Mouse (Mus musculus) kidney, adult 2 months (tissue): ENCODE measurements around the gene Fabp2. TPM values are rescaled to one million over a fixed set of nuclear protein-coding genes. Genes with fewer than 3 reads are reported as not detected.
A peak's percentile ranks its signal among the peaks of the same experiment; 100 is the strongest.
"Not testable (repeated sequence)": the region's sequence is repeated elsewhere in the genome, so short reads cannot be mapped to it uniquely, and the experiment has no call there.

Source experiments
- DNase-seq: peaks from one replicate; pipeline ENCODE4 v3.0.0; 2021
- H3K27ac ChIP-seq: fragments of 200-500 bp; 2 replicates; pipeline ENCODE4 v1.5.1; 2012; ENCODE audit warnings: low read depth, low read length, control low read depth, inconsistent platforms; ENCODE audit not compliant: insufficient read depth
- H3K27me3 ChIP-seq: fragments of 200-500 bp; replicated peaks from 2 replicates; pipeline ENCODE4 v1.6.1; 2012; ENCODE audit warnings: mild to moderate bottlenecking, moderate library complexity, low read length, inconsistent platforms; ENCODE audit not compliant: control insufficient read depth, insufficient read depth
- H3K36me3 ChIP-seq: fragments of 200-500 bp; 2 replicates; pipeline ENCODE4 v1.6.1; 2012; ENCODE audit warnings: mild to moderate bottlenecking, moderate library complexity, low read length, inconsistent platforms; ENCODE audit not compliant: control insufficient read depth, insufficient read depth
- H3K4me1 ChIP-seq: fragments of 200-500 bp; 2 replicates; pipeline ENCODE4 v1.6.1; 2011; ENCODE audit warnings: low read length; ENCODE audit not compliant: control insufficient read depth, insufficient read depth
- H3K4me3 ChIP-seq: fragments of 200-500 bp; 2 replicates; pipeline ENCODE4 v1.5.1; 2011; ENCODE audit warnings: mild to moderate bottlenecking, low read depth, low read length, control low read depth; ENCODE audit not compliant: insufficient read depth
- CTCF ChIP-seq: fragments of 200-500 bp; conservative IDR thresholded peaks from 2 replicates; pipeline ENCODE4 v1.5.1; 2011; ENCODE audit warnings: low read depth, mild to moderate bottlenecking, control low read depth, low read length, moderate library complexity, mixed read lengths; ENCODE audit not compliant: insufficient read depth, insufficient read length
- POLR2A ChIP-seq: fragments of 200-500 bp; IDR thresholded peaks from one replicate; pipeline ENCODE4 v1.6.1; 2011; ENCODE audit warnings: low read depth, low read length, control low read depth
- WGBS: fragments of 180-500 bp; shearing (Covaris S2); methylation state at CpG from one replicate; pipeline ENCODE4 v1.1.7; 2018; 5-methylcytosine and 5-hydroxymethylcytosine counted together
- polyA plus RNA-seq: library from polyadenylated mRNA; depleted of rRNA; stranded (reverse); fragments of >200 nt; gene quantifications from 2 replicates; pipeline ENCODE4 v1.2.3, GENCODE M21; 2012

Gene Fabp2
- polyA plus RNA-seq, 1 experiment: not detected

DNA sequence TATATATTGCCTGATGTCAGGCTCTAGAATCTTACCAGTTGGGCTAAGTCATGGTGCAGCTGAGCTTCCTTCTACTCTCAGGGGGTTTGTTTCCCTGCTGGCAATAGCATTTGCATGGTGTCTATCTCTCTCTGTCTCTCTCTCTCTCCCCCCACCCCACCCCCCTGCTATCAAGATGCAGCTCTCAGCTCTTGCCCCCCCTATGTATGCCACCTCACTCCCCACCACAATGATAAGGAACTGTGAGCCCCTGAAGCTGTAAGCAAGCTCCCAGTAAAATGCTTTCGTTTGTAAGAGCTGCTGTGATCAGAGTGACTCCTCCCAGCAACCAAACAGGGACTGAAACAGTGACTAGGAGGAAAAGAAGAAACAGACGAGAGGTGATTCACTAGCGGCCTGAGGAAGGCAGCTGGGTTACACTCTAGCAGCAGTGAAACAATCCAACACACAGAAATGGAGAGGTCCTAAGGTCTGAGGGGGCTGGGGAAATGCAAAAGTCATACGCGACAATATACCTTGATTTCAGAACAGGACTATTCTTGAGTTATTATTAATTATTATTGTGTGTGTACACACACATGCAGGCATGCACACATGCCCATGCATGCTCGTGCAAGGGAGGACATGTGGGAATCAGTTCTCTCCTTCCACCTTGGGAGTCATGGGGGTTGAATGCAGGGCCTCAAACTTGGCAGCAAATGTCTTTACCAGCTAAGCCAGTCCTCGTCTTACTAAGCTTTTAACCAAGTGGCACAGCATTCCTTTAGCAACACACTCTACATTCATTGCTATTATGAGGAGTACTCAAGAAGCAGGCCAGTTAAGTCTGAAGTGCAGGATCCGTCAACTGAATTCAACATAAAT is 25.9 kb downstream of the Fabp2 start:
- Histone ChIP-seq H3K4me3 (no peak overlapping the region), H3K27ac (peak overlapping the region; percentile 35; the same call in 1 of the 2 replicates), H3K36me3 (no peaks in the 10 kb centered on the region), H3K27me3 (no peaks in the 10 kb centered on the region), H3K4me1 (peaks cover 11% of the 10 kb centered on the region)
- 66% methylated on average over 8 of the region's 8 CpGs for WGBS
- DNase-seq: no peak
- TF ChIP-seq CTCF (no peak), POLR2A (no peak)

GRCm38 (mm10) chr3:122921676-122922527 is 27.0 kb downstream of the Fabp2 start:
- TF ChIP-seq POLR2A (no peak), CTCF (no peak)
- DNase-seq: peak; percentile 76
- H3K4me3 ChIP-seq: no peak overlapping the region
- H3K27ac ChIP-seq: peak overlapping the region; percentile 83; the same call in 1 of the 2 replicates
- no peaks in the 10 kb centered on the region for H3K36me3 ChIP-seq
- H3K4me1 ChIP-seq: peaks cover 11% of the 10 kb centered on the region
- no peaks in the 10 kb centered on the region for H3K27me3 ChIP-seq
- WGBS: 37% methylated on average over 8 of the region's 8 CpGs

DNA sequence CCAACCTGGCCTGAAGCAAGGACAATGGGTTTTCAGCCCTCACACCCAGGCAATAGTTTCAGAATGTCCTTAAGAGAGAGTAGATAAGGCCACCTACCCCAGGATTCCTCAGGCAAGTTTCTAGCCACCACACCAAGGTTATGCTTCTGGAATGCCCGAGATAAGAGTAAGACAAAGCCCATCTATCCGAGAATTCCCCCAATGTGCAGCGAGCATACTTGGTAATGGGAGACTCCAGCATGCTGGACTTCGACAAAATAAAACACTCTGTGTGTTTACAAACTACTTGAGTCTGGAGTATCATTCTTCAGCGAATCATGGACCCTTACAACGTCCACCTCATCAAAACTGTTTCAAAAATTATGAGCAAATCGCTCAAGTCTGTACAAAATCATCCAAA is 28.3 kb downstream of the Fabp2 start:
- Histone ChIP-seq H3K27me3 (no peaks in the 10 kb centered on the region), H3K4me1 (peaks cover 11% of the 10 kb centered on the region), H3K4me3 (no peak overlapping the region), H3K36me3 (no peaks in the 10 kb centered on the region), H3K27ac (peak overlapping the region; percentile 16; the same call in 1 of the 2 replicates)
- 74% methylated on average over 7 of the region's 7 CpGs for WGBS
- no peak for DNase-seq
- TF ChIP-seq POLR2A: no peak

GRCm38 (mm10) chr3:122924009-122924914 is 29.4 kb downstream of the Fabp2 start, which contains the start of gene 1810037I17Rik:
TSS of gene 1810037I17Rik (plus strand) at chr3:122924203.
- Histone ChIP-seq H3K27me3 (no peaks in the 10 kb centered on the region), H3K36me3 (no peaks in the 10 kb centered on the region), H3K4me3 (peak within 1 kb of the TSS; percentile 88), H3K4me1 (peaks cover 11% of the 10 kb centered on the region), H3K27ac (peak within 1 kb of the TSS; percentile 68)
- WGBS: under 1% methylated on average over 68 of the region's 68 CpGs
- TF ChIP-seq POLR2A: peak; percentile 57
- peak; percentile 48; the same call in 1 of the 2 replicates for TF ChIP-seq CTCF
- peak; percentile 98 for DNase-seq

GRCm38 (mm10) chr3:122929723-122930122 is 34.9 kb downstream of the Fabp2 start:
- Histone ChIP-seq H3K36me3 (no peaks in the 10 kb centered on the region), H3K27me3 (no peaks in the 10 kb centered on the region), H3K4me3 (no peak overlapping the region), H3K27ac (no peak overlapping the region), H3K4me1 (no peaks in the 10 kb centered on the region)
- no peak for DNase-seq
- TF ChIP-seq POLR2A (no peak), CTCF (no peak)
- WGBS: 90% methylated on average over 6 of the region's 6 CpGs

- H3K4me1 ChIP-seq: no peaks in the 10 kb centered on the region
- WGBS: 91% methylated on average over 1 of the region's 1 CpGs
- TF ChIP-seq CTCF: no peak
- no peak for TF ChIP-seq POLR2A
- no peak for DNase-seq
- H3K27me3 ChIP-seq: no peaks in the 10 kb centered on the region
- no peak overlapping the region for H3K27ac ChIP-seq
- no peak overlapping the region for H3K4me3 ChIP-seq
- peaks cover 4% of the 10 kb centered on the region; the same call in 1 of the 2 replicates for H3K36me3 ChIP-seq
Observed at GRCm38 (mm10) chr3:122932466-122932865, 37.6 kb downstream of the Fabp2 start.

DNA sequence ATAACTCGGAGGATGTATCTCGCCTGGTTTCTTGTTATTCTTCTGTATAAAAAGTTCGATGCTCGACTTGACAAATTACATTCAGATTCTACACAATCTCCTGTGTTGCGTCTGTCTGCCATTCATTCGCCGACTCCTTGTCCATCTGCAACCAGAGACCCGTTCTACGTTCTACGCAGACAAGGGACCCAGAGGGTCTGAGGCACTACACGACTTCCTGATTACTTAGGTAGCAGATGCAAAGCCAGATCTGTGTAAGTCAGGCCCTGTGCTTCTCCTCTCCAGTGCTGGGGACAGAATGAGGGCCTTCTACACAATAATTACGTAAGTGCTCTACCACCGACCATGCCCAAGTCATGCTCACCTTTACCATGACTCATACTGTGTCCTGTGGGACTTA is 42.3 kb downstream of the Fabp2 start:
- not testable (repeated sequence) for H3K36me3 ChIP-seq, H3K4me3 ChIP-seq, DNase-seq, H3K27me3 ChIP-seq, H3K27ac ChIP-seq, H3K4me1 ChIP-seq
- 90% methylated on average over 13 of the region's 13 CpGs for WGBS
